Mouse (Mus musculus) thymus, postnatal 25 days (tissue): ENCODE measurements around the gene Heg1.

Experiments
- DNase-seq: peaks from one replicate; pipeline ENCODE4 v3.0.0; 2022

Heg1 gene

GRCm38 (mm10) chr16:33677901-33678300, 6.3 kb upstream of the Heg1 start:
- DNase-seq = no peak

GRCm38 (mm10) chr16:33680271-33680670, 3.9 kb upstream of the Heg1 start:
- no peak for DNase-seq

GRCm38 (mm10) chr16:33680816-33681215, 3.4 kb upstream of the Heg1 start:
- DNase-seq = no peak

GRCm38 (mm10) chr16:33681661-33682060, 2.5 kb upstream of the Heg1 start:
- no peak for DNase-seq

- DNase-seq = no peak
Observed at GRCm38 (mm10) chr16:33682651-33683050, 1.5 kb upstream of the Heg1 start.

- no peak for DNase-seq
Observed at GRCm38 (mm10) chr16:33683206-33684161, 686 bp upstream of the Heg1 start.

- peak; percentile 58 for DNase-seq
Observed at GRCm38 (mm10) chr16:33684703-33685701, 832 bp downstream of the Heg1 start.

GRCm38 (mm10) chr16:33686056-33686455, 1.9 kb downstream of the Heg1 start:
- DNase-seq = peak; percentile 22

- DNase-seq = peak; percentile 66
Observed at GRCm38 (mm10) chr16:33687724-33688123, 3.6 kb downstream of the Heg1 start.

- peak; percentile 34 for DNase-seq
Observed at GRCm38 (mm10) chr16:33690975-33691747, 7.0 kb downstream of the Heg1 start.

GRCm38 (mm10) chr16:33693553-33693952, 9.4 kb downstream of the Heg1 start:
- no peak for DNase-seq

- peak; percentile 21 for DNase-seq
Observed at GRCm38 (mm10) chr16:33696811-33697575, 12.8 kb downstream of the Heg1 start.

GRCm38 (mm10) chr16:33697576-33698276, 13.6 kb downstream of the Heg1 start:
- no peak for DNase-seq

- no peak for DNase-seq
Observed at GRCm38 (mm10) chr16:33698277-33698790, 14.2 kb downstream of the Heg1 start.

- no peak for DNase-seq
Observed at GRCm38 (mm10) chr16:33700584-33700983, 16.4 kb downstream of the Heg1 start.

- DNase-seq = no peak
Observed at GRCm38 (mm10) chr16:33701872-33702271, 17.7 kb downstream of the Heg1 start.

- DNase-seq = no peak
Observed at GRCm38 (mm10) chr16:33704289-33704688, 20.1 kb downstream of the Heg1 start.

- DNase-seq = no peak
Observed at GRCm38 (mm10) chr16:33705258-33705657, 21.1 kb downstream of the Heg1 start.

GRCm38 (mm10) chr16:33706111-33706890, 22.1 kb downstream of the Heg1 start:
- DNase-seq = no peak

- peak; percentile 43 for DNase-seq
Observed at GRCm38 (mm10) chr16:33708031-33708430, 23.9 kb downstream of the Heg1 start.
